Mouse (Mus musculus): ENCODE results near the gene Timm44. TPM values are rescaled to one million over a fixed set of nuclear protein-coding genes. Genes with fewer than 3 reads are reported as not detected.

The Timm44 gene
- polyA plus RNA-seq, 1 experiment = 44.6 TPM

DNA sequence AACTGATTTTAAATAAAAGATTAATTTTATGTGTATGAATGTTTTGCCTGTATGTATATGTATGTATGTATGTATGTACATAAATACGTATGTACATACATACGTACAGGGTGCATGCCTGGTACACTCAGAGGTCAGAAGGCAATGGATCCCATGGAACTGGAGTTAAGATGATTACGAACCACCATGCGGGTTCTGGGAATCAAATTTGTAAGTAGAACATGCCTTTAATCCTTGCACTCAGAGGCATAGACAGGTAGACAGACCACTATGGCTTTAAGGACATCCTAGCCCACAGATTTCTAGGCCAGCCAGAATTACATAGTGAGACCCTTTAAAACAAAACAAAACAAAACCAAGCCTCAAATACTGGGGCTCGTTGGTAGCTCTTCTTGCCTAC is 42.4 kb upstream of the Timm44 start:
- Histone ChIP-seq H3K4me1 (ENCODE audit: control insufficient read depth, insufficient read depth, low read length) (peaks cover 10% of the 10 kb centered on the region), H3K4me3 (replicated peaks; ENCODE audit: extremely low read depth, low read depth, low read length) (no peak overlapping the region)
- WGBS = 84% methylated on average over 5 of the region's 5 CpGs
- no peak for TF ChIP-seq CTCF (IDR thresholded peaks at IDR 0.05; ENCODE audit: insufficient read depth, low read length)
- TF ChIP-seq POLR2A (IDR thresholded peaks at IDR 0.05; ENCODE audit: borderline replicate concordance, extremely low read depth, low read depth, low read length) = no peak
- DNase-seq = no peak

DNA sequence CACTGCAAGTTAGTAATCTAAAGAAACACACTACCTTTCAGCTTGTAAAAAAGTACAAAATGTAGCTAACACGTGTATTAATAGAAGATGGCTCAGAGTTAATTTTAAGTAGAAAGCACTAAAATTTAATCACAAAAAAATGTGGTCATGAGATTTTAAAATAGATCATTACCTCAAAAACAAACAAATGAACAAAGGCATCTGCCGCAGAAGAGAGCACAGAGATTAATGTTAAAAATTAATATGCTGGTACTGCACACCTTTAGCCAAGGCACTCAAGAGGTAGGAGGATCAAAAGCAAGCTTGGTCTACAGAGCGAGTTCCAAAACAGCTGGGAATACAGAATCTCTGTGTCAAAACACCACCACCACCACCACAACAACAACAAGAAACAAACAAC is 39.1 kb upstream of the Timm44 start:
- WGBS = 67% methylated on average over 3 of the region's 3 CpGs
- Histone ChIP-seq H3K4me3 (replicated peaks; ENCODE audit: extremely low read depth, low read depth, low read length) (no peak overlapping the region), H3K4me1 (ENCODE audit: control insufficient read depth, insufficient read depth, low read length) (peaks cover 12% of the 10 kb centered on the region)
- no peak for DNase-seq
- TF ChIP-seq POLR2A (IDR thresholded peaks at IDR 0.05; ENCODE audit: borderline replicate concordance, extremely low read depth, low read depth, low read length) (no peak), CTCF (IDR thresholded peaks at IDR 0.05; ENCODE audit: insufficient read depth, low read length) (no peak)

DNA sequence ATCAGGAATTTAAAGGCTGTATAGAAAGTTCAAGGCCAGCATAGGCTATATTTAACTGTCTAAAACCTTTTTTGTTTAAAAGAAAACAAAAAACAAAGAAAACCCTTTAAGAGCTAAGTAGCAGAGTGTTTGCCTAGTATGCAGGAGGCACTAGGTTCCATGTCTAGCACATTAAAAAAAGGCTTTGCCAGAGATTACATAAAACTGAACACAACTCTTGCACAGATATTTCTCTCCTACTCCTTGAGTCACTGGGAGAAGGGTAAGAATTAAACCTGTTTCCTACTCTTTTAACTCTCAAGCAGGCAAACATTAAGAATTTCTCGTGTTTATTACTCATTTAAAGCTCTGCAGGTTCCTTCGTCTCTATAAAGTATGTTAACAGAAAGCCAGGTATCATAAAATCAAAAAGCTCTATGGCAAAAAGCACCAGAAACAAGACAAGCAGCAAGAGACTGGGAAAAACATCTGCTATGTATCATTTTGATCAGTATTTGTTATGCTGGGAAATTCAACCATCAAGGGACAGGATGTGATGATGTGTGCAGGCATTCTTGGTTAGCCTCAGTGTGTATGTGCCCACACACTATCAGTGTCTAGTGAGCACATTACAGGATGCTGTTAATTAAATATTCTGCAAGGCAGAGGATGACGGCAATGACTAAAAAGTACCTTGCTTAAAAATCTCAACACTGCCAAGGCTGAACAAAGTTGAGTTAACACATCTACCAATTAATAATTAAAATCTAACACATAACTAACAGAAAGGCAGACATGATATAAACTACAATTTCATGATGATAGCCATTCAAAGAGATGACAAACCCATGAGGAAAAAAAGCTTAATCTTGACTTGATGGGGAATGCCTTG is 37.8 kb upstream of the Timm44 start:
- Histone ChIP-seq H3K4me3 (replicated peaks; ENCODE audit: extremely low read depth, low read depth, low read length) (no peak overlapping the region), H3K4me1 (ENCODE audit: control insufficient read depth, insufficient read depth, low read length) (peaks cover 12% of the 10 kb centered on the region)
- no peak for DNase-seq
- no peak for TF ChIP-seq CTCF (IDR thresholded peaks at IDR 0.05; ENCODE audit: insufficient read depth, low read length)
- TF ChIP-seq POLR2A (IDR thresholded peaks at IDR 0.05; ENCODE audit: borderline replicate concordance, extremely low read depth, low read depth, low read length) = no peak
- 40% methylated on average over 3 of the region's 3 CpGs for WGBS

DNA sequence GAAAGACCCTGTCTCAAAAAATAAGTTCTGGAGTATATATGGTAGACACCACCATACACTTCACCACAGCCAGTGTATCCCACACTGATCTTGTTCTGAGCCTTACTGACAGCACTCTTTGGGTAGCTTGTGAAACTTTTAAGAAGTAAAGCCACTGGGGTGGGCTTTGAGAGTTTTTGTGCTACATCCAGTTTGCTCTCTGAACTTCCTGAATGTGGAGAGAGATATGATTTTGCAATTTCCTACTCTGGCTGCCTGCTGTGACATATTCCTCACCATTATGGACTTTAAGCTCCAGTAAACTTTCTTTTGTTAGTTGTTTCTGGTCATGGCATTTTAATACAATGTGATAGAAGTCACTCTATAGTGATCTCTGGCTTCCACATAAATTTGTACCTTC is 36.4 kb upstream of the Timm44 start:
- TF ChIP-seq CTCF (IDR thresholded peaks at IDR 0.05; ENCODE audit: insufficient read depth, low read length) (no peak), POLR2A (IDR thresholded peaks at IDR 0.05; ENCODE audit: borderline replicate concordance, extremely low read depth, low read depth, low read length) (no peak)
- DNase-seq = no peak
- Histone ChIP-seq H3K4me3 (replicated peaks; ENCODE audit: extremely low read depth, low read depth, low read length) (no peak overlapping the region), H3K4me1 (ENCODE audit: control insufficient read depth, insufficient read depth, low read length) (peaks cover 12% of the 10 kb centered on the region)

DNA sequence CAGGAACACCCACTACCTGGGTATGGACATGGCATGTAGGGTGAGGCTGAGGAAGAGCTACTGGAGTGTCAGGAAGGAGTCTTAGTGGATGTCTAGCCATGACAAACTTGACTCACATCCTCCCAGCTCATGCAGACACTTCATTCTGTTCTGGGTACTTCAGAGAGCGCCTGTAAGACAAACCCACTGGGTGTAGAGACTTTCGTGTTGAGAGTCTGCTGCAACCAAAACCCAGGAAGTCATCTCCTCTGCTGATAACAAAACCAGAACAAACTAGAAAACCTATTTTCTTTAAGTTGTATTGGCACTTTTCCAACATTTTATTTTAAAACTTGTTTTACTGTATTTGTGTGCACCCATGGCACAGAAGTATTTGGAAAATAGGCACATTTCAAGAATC is 30.1 kb upstream of the Timm44 start:
- no peak for DNase-seq
- no peaks in the 10 kb centered on the region for H3K4me1 ChIP-seq (ENCODE audit: control insufficient read depth, insufficient read depth, low read length)
- whole genome bisulfite sequencing = 73% methylated on average over 2 of the region's 2 CpGs
- H3K4me3 ChIP-seq (replicated peaks; ENCODE audit: extremely low read depth, low read depth, low read length) = no peak overlapping the region
- no peak for TF ChIP-seq CTCF (IDR thresholded peaks at IDR 0.05; ENCODE audit: insufficient read depth, low read length)
- no peak for TF ChIP-seq POLR2A (IDR thresholded peaks at IDR 0.05; ENCODE audit: borderline replicate concordance, extremely low read depth, low read depth, low read length)

DNA sequence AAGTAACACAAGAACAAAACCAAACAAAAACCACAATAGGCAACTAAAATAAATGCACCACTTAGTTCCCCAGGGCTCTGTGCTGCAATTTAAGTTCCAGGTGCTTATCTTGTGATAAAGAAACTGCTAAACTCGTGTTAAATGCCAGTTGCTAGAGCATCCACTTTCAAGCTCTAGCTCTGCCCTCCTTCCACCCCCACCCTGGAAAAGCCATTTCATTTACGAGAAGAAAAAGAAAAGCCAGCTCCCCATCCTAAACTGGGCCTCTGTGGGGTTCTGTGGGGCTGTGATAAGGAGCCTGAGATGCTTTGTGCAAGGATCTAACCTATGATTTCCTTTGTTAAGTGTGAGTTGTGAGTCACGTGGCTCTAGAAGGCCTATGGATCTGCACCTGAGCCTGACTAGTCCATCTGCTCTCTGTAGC is 28.4 kb upstream of the Timm44 start:
- H3K4me1 ChIP-seq (ENCODE audit: control insufficient read depth, insufficient read depth, low read length) = no peaks in the 10 kb centered on the region
- no peak for DNase-seq
- H3K4me3 ChIP-seq (replicated peaks; ENCODE audit: extremely low read depth, low read depth, low read length) = no peak overlapping the region
- TF ChIP-seq POLR2A (IDR thresholded peaks at IDR 0.05; ENCODE audit: borderline replicate concordance, extremely low read depth, low read depth, low read length) (no peak), CTCF (IDR thresholded peaks at IDR 0.05; ENCODE audit: insufficient read depth, low read length) (no peak)
- 64% methylated on average over 3 of the region's 3 CpGs for WGBS

DNA sequence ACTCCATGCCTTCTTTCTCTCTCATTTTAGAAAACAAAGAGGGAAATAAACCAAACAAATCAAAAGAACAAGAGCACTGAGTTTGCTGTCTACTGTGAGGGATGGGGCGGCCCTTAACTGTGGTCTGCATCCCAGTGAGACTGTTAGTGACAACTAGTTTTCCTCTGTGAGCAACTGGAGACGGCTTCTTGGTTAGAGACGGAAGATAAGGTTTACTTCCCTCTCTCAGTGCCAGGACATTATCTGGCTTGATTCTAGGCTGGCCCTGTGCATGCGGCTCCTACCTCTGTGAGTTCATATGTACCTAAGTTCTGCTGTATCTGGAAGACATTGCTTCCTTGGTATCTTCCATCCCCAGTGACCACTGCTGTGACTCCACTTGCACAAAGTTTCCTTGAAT is 22.1 kb upstream of the Timm44 start:
- H3K4me1 ChIP-seq (ENCODE audit: control insufficient read depth, insufficient read depth, low read length) = no peaks in the 10 kb centered on the region
- no peak overlapping the region for H3K4me3 ChIP-seq (replicated peaks; ENCODE audit: extremely low read depth, low read depth, low read length)
- TF ChIP-seq CTCF (IDR thresholded peaks at IDR 0.05; ENCODE audit: insufficient read depth, low read length) (no peak), POLR2A (IDR thresholded peaks at IDR 0.05; ENCODE audit: borderline replicate concordance, extremely low read depth, low read depth, low read length) (no peak)
- no peak for DNase-seq
- whole genome bisulfite sequencing = 92% methylated on average over 4 of the region's 4 CpGs

DNA sequence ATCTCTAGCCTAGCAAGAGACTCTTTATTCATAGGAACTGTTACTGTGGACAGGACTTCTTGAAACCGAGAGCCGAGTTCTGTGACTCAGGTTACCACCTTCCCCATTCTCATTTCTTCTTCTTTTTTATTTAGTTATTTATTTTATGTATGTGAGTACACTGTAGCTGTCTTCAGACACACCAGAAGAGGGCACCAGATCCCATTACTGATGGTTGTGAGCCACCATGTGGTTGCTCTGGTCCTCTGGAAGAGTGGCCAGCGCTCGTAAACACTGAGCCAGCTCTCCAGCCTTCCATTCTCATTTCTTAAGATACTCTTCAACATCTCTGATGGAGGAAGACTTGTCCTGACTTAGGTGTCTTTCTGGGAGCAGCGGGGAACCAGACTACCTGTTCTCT is 17.0 kb upstream of the Timm44 start:
- no peak for DNase-seq
- no peak overlapping the region for H3K4me3 ChIP-seq (replicated peaks; ENCODE audit: extremely low read depth, low read depth, low read length)
- WGBS = 83% methylated on average over 5 of the region's 5 CpGs
- no peak for TF ChIP-seq CTCF (IDR thresholded peaks at IDR 0.05; ENCODE audit: insufficient read depth, low read length)
- TF ChIP-seq POLR2A (IDR thresholded peaks at IDR 0.05; ENCODE audit: borderline replicate concordance, extremely low read depth, low read depth, low read length) = no peak
- no peaks in the 10 kb centered on the region for H3K4me1 ChIP-seq (ENCODE audit: control insufficient read depth, insufficient read depth, low read length)

DNA sequence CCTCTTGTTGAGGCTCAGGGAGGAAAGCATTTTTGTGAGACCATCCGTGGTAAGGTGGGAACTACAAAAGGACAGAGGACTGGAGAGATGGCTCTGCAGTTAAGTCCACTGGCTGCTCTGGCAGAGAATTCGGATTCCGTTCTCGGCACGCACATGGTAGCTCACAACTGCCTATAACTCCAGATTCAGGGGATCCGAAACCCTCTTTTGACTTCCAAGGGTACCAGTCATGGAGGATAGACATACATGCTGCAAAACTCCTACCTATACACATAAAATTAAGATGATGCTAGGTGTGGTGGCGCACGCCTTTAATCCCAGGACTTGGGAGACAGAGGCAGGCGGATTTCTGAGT is 375 bp upstream of the Timm44 start:
- peaks cover 8% of the 10 kb centered on the region for H3K4me1 ChIP-seq (ENCODE audit: control insufficient read depth, insufficient read depth, low read length)
- DNase-seq = no peak
- 25% methylated on average over 9 of the region's 9 CpGs for WGBS
- H3K4me3 ChIP-seq (replicated peaks; ENCODE audit: extremely low read depth, low read depth, low read length) = peak overlapping the region; percentile 93
- no peak for TF ChIP-seq CTCF (IDR thresholded peaks at IDR 0.05; ENCODE audit: insufficient read depth, low read length)
- no peak for TF ChIP-seq POLR2A (IDR thresholded peaks at IDR 0.05; ENCODE audit: borderline replicate concordance, extremely low read depth, low read depth, low read length)

DNA sequence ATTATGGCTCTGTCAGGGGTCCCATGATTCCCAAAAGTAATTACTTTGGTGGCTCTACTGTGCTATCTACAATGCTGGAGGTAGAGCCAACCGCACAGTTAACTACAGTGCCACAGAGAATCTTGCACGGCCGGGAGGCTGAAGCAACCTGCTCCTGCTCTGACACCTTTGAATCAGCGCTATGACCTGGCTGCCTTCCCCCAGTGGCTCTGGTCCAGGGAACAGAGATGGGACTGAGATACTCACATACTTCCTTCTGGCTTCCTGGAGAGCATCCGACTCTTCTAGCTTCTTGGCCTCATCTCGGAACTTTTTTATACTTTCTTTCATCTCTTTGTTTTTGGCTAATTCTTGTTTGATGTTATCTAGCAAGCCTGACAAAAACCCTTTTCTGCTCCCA is 6.1 kb downstream of the Timm44 start:
- DNase-seq = no peak
- WGBS = 89% methylated on average over 6 of the region's 6 CpGs
- H3K4me1 ChIP-seq (ENCODE audit: control insufficient read depth, insufficient read depth, low read length) = no peaks in the 10 kb centered on the region; the same call in 1 of the 2 replicates
- no peak overlapping the region for H3K4me3 ChIP-seq (replicated peaks; ENCODE audit: extremely low read depth, low read depth, low read length)
- TF ChIP-seq CTCF (IDR thresholded peaks at IDR 0.05; ENCODE audit: insufficient read depth, low read length) = no peak
- TF ChIP-seq POLR2A (IDR thresholded peaks at IDR 0.05; ENCODE audit: borderline replicate concordance, extremely low read depth, low read depth, low read length) = no peak

Measured in lung, adult 2 months (tissue).